17 mouse cellular contexts compared by ENCODE assay signal in the genomic region with DNA sequence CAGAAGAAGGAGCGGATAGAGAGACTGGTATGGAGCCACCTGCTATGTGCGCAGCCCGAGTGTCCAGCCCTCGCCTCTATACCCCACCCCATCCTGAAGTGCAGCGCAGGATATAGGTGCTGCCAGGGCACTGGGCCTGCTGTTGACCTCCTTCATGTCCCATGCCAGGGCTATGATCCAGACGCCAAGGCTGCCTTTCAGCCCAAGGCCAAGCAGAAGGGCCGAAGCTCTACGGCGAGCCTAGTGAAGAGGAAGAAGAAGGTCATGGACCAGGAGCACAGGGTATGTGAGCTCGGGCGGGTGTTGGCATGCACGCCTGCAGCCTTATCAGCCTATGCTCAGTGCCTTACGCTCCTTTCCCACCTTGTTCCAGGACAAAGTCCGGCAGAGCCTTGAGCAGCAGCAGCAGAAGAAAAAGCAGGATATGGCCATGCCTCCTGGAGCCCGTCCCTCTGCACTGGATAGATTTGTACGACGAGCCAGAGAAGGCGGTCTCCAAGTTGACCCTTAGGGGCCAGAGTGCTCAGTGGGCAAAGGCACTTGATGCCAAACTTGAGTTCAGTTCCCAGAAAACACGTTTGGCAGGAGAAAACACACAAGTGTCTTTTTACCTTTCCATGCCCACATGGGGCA. TPM values are rescaled to one million over a fixed set of nuclear protein-coding genes. Genes with fewer than 3 reads are reported as not detected.
DNase-seq lines count a peak whose midpoint lies in the region; ATAC-seq and TF ChIP-seq lines count a peak whose summit lies in the region.
"Had no signal": no experiment of that assay in that cellular context is flagged by ENCODE, and none has a peak within 500 bp of the region (broad histone marks: within the 10 kb centered on the region; RNA-seq: fewer than 3 reads in every experiment).

No protein-coding gene starts in this region.

- TF ChIP-seq EP300 in heart, adult 2 months (IDR thresholded peaks at IDR 0.05; ENCODE audit: insufficient read depth, low read depth, low read length): no peak

- TF ChIP-seq POLR2A in embryonic fibroblast, embryonic 13.5 days (IDR thresholded peaks at IDR 0.05; ENCODE audit: low read depth, low read length): 0 out of 2 replicates have a peak, but pooled peaks have one; percentile 18
- no peak for TF ChIP-seq POLR2A in heart, adult 2 months (IDR thresholded peaks at IDR 0.05; ENCODE audit: insufficient read depth, low read depth, low read length)

- no peak for TF ChIP-seq CTCF in hindbrain, postnatal 0 days (IDR thresholded peaks at IDR 0.05; ENCODE audit: low read depth)
- no peak for TF ChIP-seq CTCF in embryonic fibroblast, embryonic 13.5 days (IDR thresholded peaks at IDR 0.05; ENCODE audit: borderline replicate concordance, insufficient read depth, low read length)
- no peak for TF ChIP-seq CTCF in heart, adult 2 months (IDR thresholded peaks at IDR 0.05)

- no peak overlapping the region for H3K4me3 ChIP-seq in hindbrain, embryonic 13.5 days
- H3K4me3 ChIP-seq in hindbrain, postnatal 0 days (ENCODE audit: low read length): no peak overlapping the region
- no peak overlapping the region for H3K4me3 ChIP-seq in embryonic fibroblast, embryonic 13.5 days (ENCODE audit: insufficient read depth, low read length)
- H3K4me3 ChIP-seq in stomach, embryonic 16.5 days (replicated peaks; ENCODE audit: low read length): no peak overlapping the region
- no peak overlapping the region for H3K4me3 ChIP-seq in heart, adult 2 months
- H3K4me3 ChIP-seq: erythroblast, embryonic 14.5 days; forebrain, embryonic 15.5 days; gastrocnemius, adult 2 months had no signal

- H3K27ac ChIP-seq in hindbrain, embryonic 13.5 days: no peak overlapping the region
- no peak overlapping the region for H3K27ac ChIP-seq in hindbrain, postnatal 0 days
- H3K27ac ChIP-seq in embryonic fibroblast, embryonic 13.5 days (ENCODE audit: insufficient read depth, low read length): no peak overlapping the region
- peak overlapping the region; percentile 42 for H3K27ac ChIP-seq in stomach, embryonic 16.5 days (ENCODE audit: low read length)
- no peak overlapping the region for H3K27ac ChIP-seq in heart, adult 2 months
- H3K27ac ChIP-seq: forebrain, embryonic 15.5 days; gastrocnemius, adult 2 months; limb, embryonic 13.5 days had no signal

- H3K9ac ChIP-seq in hindbrain, embryonic 13.5 days: peak overlapping the region; percentile 83; the same call in 1 of the 2 replicates
- no peak overlapping the region for H3K9ac ChIP-seq in hindbrain, postnatal 0 days (replicated peaks; ENCODE audit: low read length)
- H3K9ac ChIP-seq in stomach, embryonic 16.5 days (ENCODE audit: low read length): no peak overlapping the region
- H3K9ac ChIP-seq in heart, adult 2 months (ENCODE audit: low read depth, low read length): no peak overlapping the region
- H3K9ac ChIP-seq: forebrain, embryonic 15.5 days had no signal

- no peak for ATAC-seq in hindbrain, embryonic 13.5 days (ENCODE audit: low FRiP score)
- no peak for ATAC-seq in hindbrain, postnatal 0 days
- ATAC-seq in stomach, embryonic 16.5 days (ENCODE audit: insufficient read depth, low FRiP score): peak; percentile 61; the same call in 1 of the 2 replicates
- ATAC-seq: forebrain, embryonic 15.5 days had no signal

- peaks cover 83% of the 10 kb centered on the region for H3K36me3 ChIP-seq in hindbrain, embryonic 13.5 days
- H3K36me3 ChIP-seq in hindbrain, postnatal 0 days (ENCODE audit: insufficient read depth, low read length): peaks cover 20% of the 10 kb centered on the region
- no peaks in the 10 kb centered on the region; the same call in 1 of the 2 replicates for H3K36me3 ChIP-seq in stomach, embryonic 16.5 days (ENCODE audit: control insufficient read depth, insufficient read depth, low read length)
- peaks cover 1% of the 10 kb centered on the region; the same call in 1 of the 2 replicates for H3K36me3 ChIP-seq in heart, adult 2 months (ENCODE audit: control insufficient read depth, insufficient read depth, low read length)

- 91% methylated on average over 19 of the region's 19 CpGs for WGBS in hindbrain, embryonic 13.5 days
- 87% methylated on average over 19 of the region's 19 CpGs for WGBS in hindbrain, postnatal 0 days
- 79% methylated on average over 19 of the region's 19 CpGs for whole genome bisulfite sequencing in stomach, embryonic 16.5 days
- 84% methylated on average over 19 of the region's 19 CpGs for WGBS in heart, adult 2 months

- no peaks in the 10 kb centered on the region for H3K27me3 ChIP-seq in hindbrain, embryonic 13.5 days
- H3K27me3 ChIP-seq in hindbrain, postnatal 0 days (ENCODE audit: insufficient read depth, low read length): no peaks in the 10 kb centered on the region
- no peaks in the 10 kb centered on the region for H3K27me3 ChIP-seq in stomach, embryonic 16.5 days (ENCODE audit: control insufficient read depth, insufficient read depth, low read length)
- no peaks in the 10 kb centered on the region for H3K27me3 ChIP-seq in heart, adult 2 months (ENCODE audit: control insufficient read depth, insufficient read depth, low read length)
- H3K27me3 ChIP-seq: forebrain, embryonic 15.5 days; limb, embryonic 13.5 days had no signal

- intact Hi-C loops in heart, adult 2 months (cut with DNase I): no loop called here

- DNase-seq in hindbrain, postnatal 0 days (ENCODE audit: low spot score): no peak
- peak; percentile 62 for DNase-seq in ovary, adult 18-20 months (ENCODE audit: low spot score)
- DNase-seq in ovary, postnatal 14 days (ENCODE audit: low spot score): no peak
- no peak for DNase-seq in heart, adult 2 months
- DNase-seq: cerebellum, adult 2 months; embryo, embryonic 11 days; heart, adult 18-20 months; heart, postnatal 14 days; lung, adult 2 months; thymus, adult 2 months had no signal

- H3K4me2 ChIP-seq in hindbrain, embryonic 13.5 days: peak overlapping the region; percentile 93
- no peak overlapping the region for H3K4me2 ChIP-seq in hindbrain, postnatal 0 days (ENCODE audit: low read depth, low read length)
- H3K4me2 ChIP-seq in stomach, embryonic 16.5 days (ENCODE audit: low read depth, low read length): 0 out of 2 replicates have a peak overlapping the region, but pooled peaks have one; percentile 87
- H3K4me2 ChIP-seq: forebrain, embryonic 15.5 days had no signal

- no peaks in the 10 kb centered on the region for H3K9me3 ChIP-seq in hindbrain, embryonic 13.5 days
- H3K9me3 ChIP-seq in hindbrain, postnatal 0 days (ENCODE audit: low read length): no peaks in the 10 kb centered on the region
- H3K9me3 ChIP-seq in stomach, embryonic 16.5 days (replicated peaks; ENCODE audit: control insufficient read depth, low read length): no peaks in the 10 kb centered on the region
- H3K9me3 ChIP-seq: forebrain, embryonic 15.5 days; limb, embryonic 13.5 days had no signal

- H3K79me2 ChIP-seq in heart, adult 2 months (replicated peaks; ENCODE audit: control insufficient read depth, insufficient read depth, low read length): no peaks in the 10 kb centered on the region

- H3K4me1 ChIP-seq in hindbrain, embryonic 13.5 days (replicated peaks): peaks cover 55% of the 10 kb centered on the region
- peaks cover 10% of the 10 kb centered on the region; the same call in 1 of the 2 replicates for H3K4me1 ChIP-seq in hindbrain, postnatal 0 days (ENCODE audit: insufficient read depth, low read length)
- H3K4me1 ChIP-seq in embryonic fibroblast, embryonic 13.5 days (ENCODE audit: control insufficient read depth, insufficient read depth, low read length): peaks cover 8% of the 10 kb centered on the region
- peaks cover 35% of the 10 kb centered on the region for H3K4me1 ChIP-seq in stomach, embryonic 16.5 days (ENCODE audit: control insufficient read depth, insufficient read depth, low read length)
- H3K4me1 ChIP-seq in heart, adult 2 months (ENCODE audit: control insufficient read depth, insufficient read depth, low read length): peaks cover 3% of the 10 kb centered on the region

RNA-seq across cellular contexts. Expression of gene B3galt4, which starts 2.3 kb away (rescaled TPM):
- polyA plus RNA-seq in hindbrain, embryonic 13.5 days (2015; fragmentation: Nextera tagmentation; extraction: Ambion mirVana): 12.2 TPM in 2 replicates
- 8.9 and 12.3 TPM in 2 replicates for total RNA-seq in hindbrain, postnatal 0 days (2014; rRNA removed)
- 10.7 and 11.6 TPM in 2 replicates for polyA plus RNA-seq in hindbrain, postnatal 0 days (2015; fragmentation: Nextera tagmentation; extraction: Ambion mirVana)
- polyA plus RNA-seq in embryonic fibroblast, embryonic 13.5 days (2011; ENCODE audit: insufficient read length, low read depth, missing spikeins): 2.3 and 3.6 TPM in 2 replicates
- polyA plus RNA-seq in stomach, embryonic 16.5 days (2015; fragmentation: Nextera tagmentation; extraction: Ambion mirVana): 8.6 and 9.0 TPM in 2 replicates
- 1 to 10 TPM; 1.8 to 1.9 TPM for total RNA-seq in heart, adult 2 months (2021)
- polyA plus RNA-seq in heart, adult 2 months (2012; rRNA removed): 2.4 and 3.4 TPM in 2 replicates

RNA-seq across cellular contexts. Expression of gene Vps52, which starts 6.6 kb away (rescaled TPM):
- 69.6 and 69.9 TPM in 2 replicates for polyA plus RNA-seq in hindbrain, embryonic 13.5 days (2015; fragmentation: Nextera tagmentation; extraction: Ambion mirVana)
- total RNA-seq in hindbrain, postnatal 0 days (2014; rRNA removed): 55.6 and 57.4 TPM in 2 replicates
- polyA plus RNA-seq in hindbrain, postnatal 0 days (2015; fragmentation: Nextera tagmentation; extraction: Ambion mirVana): 62.1 and 63.2 TPM in 2 replicates
- 34.0 and 35.7 TPM in 2 replicates for polyA plus RNA-seq in embryonic fibroblast, embryonic 13.5 days (2011; ENCODE audit: insufficient read length, low read depth, missing spikeins)
- 42.6 and 45.0 TPM in 2 replicates for polyA plus RNA-seq in stomach, embryonic 16.5 days (2015; fragmentation: Nextera tagmentation; extraction: Ambion mirVana)
- total RNA-seq in heart, adult 2 months (2021): 10 to 100 TPM; 38.1 to 39.1 TPM
- polyA plus RNA-seq in heart, adult 2 months (2012; rRNA removed): 47.8 and 56.4 TPM in 2 replicates

RNA-seq across cellular contexts. Expression of gene Rps18, which starts 6.8 kb away (rescaled TPM):
- polyA plus RNA-seq in hindbrain, embryonic 13.5 days (2015; fragmentation: Nextera tagmentation; extraction: Ambion mirVana): 928 and 950 TPM in 2 replicates
- total RNA-seq in hindbrain, postnatal 0 days (2014; rRNA removed): 1,180 and 1,309 TPM in 2 replicates
- polyA plus RNA-seq in hindbrain, postnatal 0 days (2015; fragmentation: Nextera tagmentation; extraction: Ambion mirVana): 904 and 918 TPM in 2 replicates
- polyA plus RNA-seq in embryonic fibroblast, embryonic 13.5 days (2011; ENCODE audit: insufficient read length, low read depth, missing spikeins): 1,572 and 1,668 TPM in 2 replicates
- polyA plus RNA-seq in stomach, embryonic 16.5 days (2015; fragmentation: Nextera tagmentation; extraction: Ambion mirVana): 1,606 and 1,631 TPM in 2 replicates
- total RNA-seq in heart, adult 2 months (2021): 100 to 1,000 TPM; 364 to 420 TPM
- polyA plus RNA-seq in heart, adult 2 months (2012; rRNA removed): 180 and 194 TPM in 2 replicates

RNA-seq across cellular contexts. Expression of gene Wdr46, which starts 8.6 kb away (rescaled TPM):
- polyA plus RNA-seq in hindbrain, embryonic 13.5 days (2015; fragmentation: Nextera tagmentation; extraction: Ambion mirVana): 24.3 and 25.2 TPM in 2 replicates
- 16.6 and 16.8 TPM in 2 replicates for total RNA-seq in hindbrain, postnatal 0 days (2014; rRNA removed)
- 16.7 and 17.9 TPM in 2 replicates for polyA plus RNA-seq in hindbrain, postnatal 0 days (2015; fragmentation: Nextera tagmentation; extraction: Ambion mirVana)
- 20.3 and 20.5 TPM in 2 replicates for polyA plus RNA-seq in embryonic fibroblast, embryonic 13.5 days (2011; ENCODE audit: insufficient read length, low read depth, missing spikeins)
- polyA plus RNA-seq in stomach, embryonic 16.5 days (2015; fragmentation: Nextera tagmentation; extraction: Ambion mirVana): 19.0 and 23.1 TPM in 2 replicates
- total RNA-seq in heart, adult 2 months (2021): 10 to 100 TPM in 1 of 2 experiments, 1 to 10 TPM in 1; 8.8 to 10.0 TPM
- 8.7 and 9.1 TPM in 2 replicates for polyA plus RNA-seq in heart, adult 2 months (2012; rRNA removed)

RNA-seq across cellular contexts. Expression of gene Pfdn6, which starts 8.9 kb away (rescaled TPM):
- 186 and 199 TPM in 2 replicates for polyA plus RNA-seq in hindbrain, embryonic 13.5 days (2015; fragmentation: Nextera tagmentation; extraction: Ambion mirVana)
- total RNA-seq in hindbrain, postnatal 0 days (2014; rRNA removed): 25.2 and 43.1 TPM in 2 replicates
- polyA plus RNA-seq in hindbrain, postnatal 0 days (2015; fragmentation: Nextera tagmentation; extraction: Ambion mirVana): 168 and 195 TPM in 2 replicates
- polyA plus RNA-seq in embryonic fibroblast, embryonic 13.5 days (2011; ENCODE audit: insufficient read length, low read depth, missing spikeins): 80.7 and 87.8 TPM in 2 replicates
- polyA plus RNA-seq in stomach, embryonic 16.5 days (2015; fragmentation: Nextera tagmentation; extraction: Ambion mirVana): 133 and 147 TPM in 2 replicates
- total RNA-seq in heart, adult 2 months (2021): 10 to 100 TPM; 77.7 to 81.0 TPM
- 28.0 and 29.6 TPM in 2 replicates for polyA plus RNA-seq in heart, adult 2 months (2012; rRNA removed)
